Mouse (Mus musculus) kidney, postnatal 0 days (tissue): ENCODE results near the gene Oaz1. TPM values are rescaled to one million over a fixed set of nuclear protein-coding genes. Genes with fewer than 3 reads are reported as not detected.
A peak's percentile ranks its signal among the peaks of the same experiment; 100 is the strongest.

Source experiments
- ATAC-seq: fragments of 200-750 bp; cut with Nextera tagmentation; replicated peaks from 2 replicates; pipeline ENCODE4 v1.8.0; 2017; ENCODE audit warnings: low read depth, moderate number of reproducible peaks, moderate TSS enrichment, moderate library complexity; ENCODE audit not compliant: low FRiP score
- DNase-seq: peaks from one replicate; pipeline ENCODE4 v3.0.0-alpha.2; 2016; ENCODE audit warnings: low spot score
- H3K27ac ChIP-seq: fragments of 300-500 bp; sonication (generic); 2 replicates; pipeline ENCODE4 v1.5.1; 2014; ENCODE audit warnings: mild to moderate bottlenecking
- H3K27me3 ChIP-seq: fragments of 300-500 bp; sonication (generic); 2 replicates; pipeline ENCODE4 v1.6.1; 2014; ENCODE audit warnings: low read length, mixed read lengths; ENCODE audit not compliant: insufficient read depth
- H3K36me3 ChIP-seq: fragments of 300-500 bp; sonication (generic); 2 replicates; pipeline ENCODE4 v1.6.1; 2014; ENCODE audit warnings: low read length, mixed read lengths; ENCODE audit not compliant: insufficient read depth
- H3K4me1 ChIP-seq: fragments of 300-500 bp; sonication (generic); replicated peaks from 2 replicates; pipeline ENCODE4 v1.6.1; 2014; ENCODE audit warnings: antibody characterized with exemption, low read length, mixed read lengths; ENCODE audit not compliant: insufficient read depth
- H3K4me2 ChIP-seq: fragments of 300-500 bp; sonication (generic); 2 replicates; pipeline ENCODE4 v1.6.1; 2014; ENCODE audit warnings: mild to moderate bottlenecking, low read length, moderate library complexity, mixed read lengths
- H3K4me3 ChIP-seq: fragments of 300-500 bp; sonication (generic); replicated peaks from 2 replicates; pipeline ENCODE4 v1.5.1; 2014; ENCODE audit warnings: low read depth, low read length
- H3K9ac ChIP-seq: fragments of 300-500 bp; sonication (generic); 2 replicates; pipeline ENCODE4 v1.6.1; 2014; ENCODE audit warnings: low read depth, low read length
- H3K9me3 ChIP-seq: fragments of 300-500 bp; sonication (generic); replicated peaks from 2 replicates; pipeline ENCODE4 v1.6.1; 2016; ENCODE audit warnings: low read length, inconsistent platforms, mixed read lengths
- CTCF ChIP-seq: IDR thresholded peaks from 2 replicates; pipeline ENCODE4 v1.5.1; 2016; ENCODE audit warnings: antibody characterized with exemption, low read depth, mild to moderate bottlenecking, moderate library complexity
- WGBS: fragments of 180-500 bp; shearing (Covaris S2); extraction: QIAGEN DNeasy Blood & Tissue Kit; methylation state at CpG from one replicate; pipeline ENCODE4 v1.1.7; 2014; 5-methylcytosine and 5-hydroxymethylcytosine counted together
- polyA plus RNA-seq: library from polyadenylated mRNA; unstranded; fragments of >200 nt; fragmentation: Nextera tagmentation; extraction: Ambion mirVana; gene quantifications from 2 replicates; pipeline ENCODE4 v1.2.1, GENCODE M21; 2015

The Oaz1 gene
- polyA plus RNA-seq, 1 experiment from 2014 or later: 1,422 TPM

DNA sequence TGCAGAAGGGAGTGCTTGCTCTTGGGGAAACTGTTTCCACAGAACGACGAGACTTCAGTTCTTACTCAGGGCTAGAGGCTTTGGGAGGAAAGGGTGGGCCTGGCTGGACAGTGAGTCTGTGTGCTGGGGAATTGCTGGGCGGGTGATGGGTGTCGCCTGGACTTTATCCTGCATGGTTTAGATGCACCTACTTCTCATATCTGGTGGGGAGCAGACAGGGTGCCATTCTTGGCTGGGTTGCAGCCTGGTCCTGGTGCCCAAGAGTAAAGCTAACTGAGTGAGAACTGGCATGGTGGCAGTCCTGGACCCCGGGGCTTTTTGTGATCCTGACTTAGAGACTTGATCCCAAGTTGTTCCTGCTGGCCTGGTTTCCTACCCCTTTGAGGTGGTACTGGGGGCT lies 30.5 kb downstream of the Oaz1 start:
- Histone ChIP-seq H3K36me3 (peaks cover 17% of the 10 kb centered on the region), H3K27me3 (no peaks in the 10 kb centered on the region), H3K9me3 (no peaks in the 10 kb centered on the region), H3K4me2 (no peak overlapping the region), H3K9ac (no peak overlapping the region), H3K27ac (no peak overlapping the region), H3K4me1 (peaks cover 16% of the 10 kb centered on the region), H3K4me3 (no peak overlapping the region)
- DNase-seq (no peak), ATAC-seq (no peak)
- WGBS: 84% methylated on average over 5 of the region's 5 CpGs
- no peak for TF ChIP-seq CTCF

DNA sequence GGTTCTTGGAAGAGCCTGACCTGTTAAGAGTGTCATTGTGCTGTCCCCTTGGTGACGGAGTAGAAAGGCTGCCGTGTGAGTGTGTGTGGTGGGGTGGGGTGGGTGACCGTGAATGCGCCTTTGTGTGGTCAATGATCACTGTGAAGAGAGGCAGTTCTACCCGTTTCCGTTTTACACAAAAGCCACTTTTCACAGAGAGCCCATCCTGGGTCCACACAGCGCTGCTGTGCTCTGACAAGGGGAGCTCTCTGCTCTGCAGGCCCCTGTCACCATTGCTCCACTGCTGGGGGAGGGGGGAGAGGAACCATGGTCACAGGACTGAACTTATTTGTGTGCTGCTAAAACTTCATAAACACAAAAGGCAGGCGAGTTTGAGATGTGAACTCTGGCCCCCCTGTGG lies 30.9 kb downstream of the Oaz1 start:
- Histone ChIP-seq H3K27ac (no peak overlapping the region), H3K4me3 (no peak overlapping the region), H3K27me3 (no peaks in the 10 kb centered on the region), H3K4me1 (peaks cover 16% of the 10 kb centered on the region), H3K9me3 (no peaks in the 10 kb centered on the region), H3K4me2 (no peak overlapping the region), H3K9ac (0 out of 2 replicates have a peak overlapping the region, but pooled peaks have one; percentile 23), H3K36me3 (peaks cover 17% of the 10 kb centered on the region)
- DNase-seq (no peak), ATAC-seq (no peak)
- WGBS: 73% methylated on average over 8 of the region's 8 CpGs
- no peak for TF ChIP-seq CTCF

DNA sequence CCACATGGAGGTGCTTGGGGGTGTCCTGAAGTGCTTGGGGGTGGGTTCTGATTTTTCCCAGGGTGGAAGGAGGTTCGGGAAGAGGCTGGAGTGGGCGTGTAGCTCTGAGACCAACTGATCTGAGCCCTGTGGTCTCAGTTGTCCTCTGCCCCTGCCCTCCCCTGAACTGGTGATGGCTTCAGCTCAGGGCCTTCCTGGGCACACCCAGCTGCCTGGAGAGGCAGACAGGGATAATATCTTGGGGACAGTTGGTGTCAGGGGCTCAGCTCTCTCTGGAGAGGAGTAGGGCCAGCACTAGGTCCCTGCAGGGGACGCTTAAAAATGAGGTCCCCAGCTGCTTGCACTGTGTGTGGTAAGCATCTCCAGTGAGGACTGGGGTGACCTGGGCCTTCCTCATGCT lies 31.4 kb downstream of the Oaz1 start:
- Histone ChIP-seq H3K4me3 (no peak overlapping the region), H3K4me1 (peaks cover 16% of the 10 kb centered on the region), H3K9ac (0 out of 2 replicates have a peak overlapping the region, but pooled peaks have one; percentile 23), H3K9me3 (no peaks in the 10 kb centered on the region), H3K36me3 (peaks cover 19% of the 10 kb centered on the region), H3K27me3 (no peaks in the 10 kb centered on the region), H3K27ac (no peak overlapping the region), H3K4me2 (no peak overlapping the region)
- no peak for TF ChIP-seq CTCF
- ATAC-seq: no peak
- WGBS: 67% methylated on average over 3 of the region's 3 CpGs
- no peak for DNase-seq

DNA sequence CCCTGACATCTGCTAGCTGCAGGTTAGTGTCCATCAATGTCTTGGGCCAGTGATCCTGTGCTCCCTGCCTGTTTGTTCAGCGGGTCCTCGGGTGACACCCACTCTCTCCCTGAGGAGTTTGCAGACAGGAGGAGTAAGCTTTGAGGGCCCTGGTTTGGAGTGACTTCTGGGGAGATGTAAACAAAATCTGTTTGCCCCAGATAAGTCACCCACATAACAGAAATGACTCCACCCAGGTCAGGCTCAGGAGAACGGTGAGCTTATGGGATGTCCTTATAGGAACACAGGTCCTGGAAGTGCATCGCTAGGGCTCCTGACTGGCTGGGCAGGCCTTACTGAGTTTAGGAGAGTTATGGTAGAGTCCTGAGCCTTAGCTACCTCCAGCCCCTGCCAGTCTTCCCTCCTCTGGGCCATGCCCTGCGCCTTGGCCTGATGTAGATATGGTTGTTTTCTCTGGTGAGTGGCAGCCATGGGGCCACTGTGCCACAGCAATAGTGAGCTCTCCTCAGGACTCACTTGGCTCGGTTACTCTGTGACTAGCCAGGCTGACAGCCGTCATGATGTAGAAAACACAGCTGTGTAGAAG lies 32.0 kb downstream of the Oaz1 start:
- WGBS: 68% methylated on average over 7 of the region's 7 CpGs
- no peaks in the 10 kb centered on the region for H3K27me3 ChIP-seq
- DNase-seq (no peak), ATAC-seq (no peak)
- H3K9me3 ChIP-seq: no peaks in the 10 kb centered on the region
- H3K4me3 ChIP-seq: no peak overlapping the region
- peaks cover 16% of the 10 kb centered on the region for H3K4me1 ChIP-seq
- 0 out of 2 replicates have a peak overlapping the region, but pooled peaks have one; percentile 23 for H3K9ac ChIP-seq
- H3K27ac ChIP-seq: no peak overlapping the region
- peaks cover 20% of the 10 kb centered on the region for H3K36me3 ChIP-seq
- no peak for TF ChIP-seq CTCF
- H3K4me2 ChIP-seq: no peak overlapping the region

DNA sequence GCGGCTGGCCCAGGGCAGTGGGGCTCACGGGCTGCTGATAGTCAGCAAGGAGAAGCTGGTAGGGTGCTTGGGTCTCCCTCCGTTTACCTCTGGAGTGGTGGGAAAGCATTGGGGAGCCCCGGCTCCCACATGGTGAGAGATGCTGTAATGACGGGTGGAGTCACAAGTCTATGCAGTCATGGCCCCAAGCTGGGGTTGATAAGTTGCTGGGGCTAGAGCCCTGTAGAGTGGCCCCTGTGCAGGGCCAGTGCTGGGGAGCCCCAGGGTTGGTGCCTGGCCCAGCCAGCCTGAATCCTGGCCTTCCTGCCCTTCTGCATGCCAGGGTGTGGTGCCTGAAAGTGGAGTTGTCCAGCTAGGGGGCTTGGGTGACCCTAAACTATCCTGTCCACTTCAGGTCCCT lies 35.8 kb downstream of the Oaz1 start:
- no peak overlapping the region for H3K27ac ChIP-seq
- no peaks in the 10 kb centered on the region for H3K4me1 ChIP-seq
- no peaks in the 10 kb centered on the region for H3K27me3 ChIP-seq
- no peak overlapping the region for H3K4me2 ChIP-seq
- DNase-seq (no peak), ATAC-seq (no peak)
- H3K4me3 ChIP-seq: no peak overlapping the region
- 97% methylated on average over 5 of the region's 5 CpGs for WGBS
- no peak overlapping the region for H3K9ac ChIP-seq
- H3K9me3 ChIP-seq: no peaks in the 10 kb centered on the region
- peaks cover 49% of the 10 kb centered on the region for H3K36me3 ChIP-seq
- no peak for TF ChIP-seq CTCF

DNA sequence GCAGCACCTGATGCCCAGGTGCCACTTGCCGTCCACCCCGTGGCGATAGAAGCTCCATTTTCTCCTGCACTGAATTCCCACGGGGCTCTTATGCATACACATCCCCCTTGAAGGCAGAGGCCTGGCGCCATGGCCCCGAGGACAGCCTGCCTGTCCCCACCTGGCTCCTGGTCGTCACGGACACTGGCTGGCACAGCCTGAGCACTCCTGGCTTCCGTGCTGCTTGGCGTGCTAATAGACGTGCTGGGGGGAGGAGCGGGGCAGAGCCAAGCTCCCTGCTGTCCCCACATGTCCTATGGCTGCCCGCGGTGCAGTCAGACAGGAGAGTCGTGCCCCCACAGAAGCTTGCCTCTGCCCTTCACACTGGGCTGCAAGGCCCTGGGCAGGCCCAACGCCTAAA lies 38.0 kb downstream of the Oaz1 start:
- H3K27ac ChIP-seq: no peak overlapping the region
- H3K9ac ChIP-seq: no peak overlapping the region
- H3K27me3 ChIP-seq: no peaks in the 10 kb centered on the region
- H3K4me2 ChIP-seq: no peak overlapping the region
- DNase-seq (no peak), ATAC-seq (no peak)
- H3K4me3 ChIP-seq: no peak overlapping the region
- H3K36me3 ChIP-seq: peaks cover 59% of the 10 kb centered on the region
- no peak for TF ChIP-seq CTCF
- 90% methylated on average over 16 of the region's 16 CpGs for WGBS
- no peaks in the 10 kb centered on the region for H3K4me1 ChIP-seq
- H3K9me3 ChIP-seq: no peaks in the 10 kb centered on the region

DNA sequence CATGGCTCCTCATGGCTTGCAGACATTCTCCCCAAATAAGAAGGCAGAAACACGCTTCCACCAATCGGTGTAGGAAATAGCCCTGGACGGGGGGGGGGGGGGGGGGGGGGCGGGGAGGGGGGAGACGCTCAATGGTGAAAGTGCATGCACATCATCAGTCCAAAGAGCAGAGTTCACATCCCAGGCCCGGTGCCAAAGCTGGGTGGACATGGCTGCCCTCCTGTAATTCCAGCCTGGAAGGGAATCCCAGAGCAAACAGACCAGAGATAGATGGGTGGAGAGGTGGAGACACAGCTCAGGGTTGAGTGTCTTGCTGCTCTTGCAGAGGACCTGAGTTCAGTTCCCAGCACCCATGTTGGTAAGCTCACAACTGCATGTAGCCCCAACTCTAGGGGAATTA lies 44.5 kb downstream of the Oaz1 start:
- Histone ChIP-seq H3K27me3 (no peaks in the 10 kb centered on the region), H3K9me3 (no peaks in the 10 kb centered on the region), H3K4me1 (no peaks in the 10 kb centered on the region), H3K9ac (no peak overlapping the region), H3K27ac (no peak overlapping the region), H3K4me2 (no peak overlapping the region), H3K36me3 (peaks cover 20% of the 10 kb centered on the region), H3K4me3 (no peak overlapping the region)
- no peak for DNase-seq
- no peak for TF ChIP-seq CTCF
- ATAC-seq: no peak
- 65% methylated on average over 4 of the region's 6 CpGs for WGBS
